Mouse (Mus musculus) frontal cortex, postnatal 10 days (tissue): ENCODE data around the gene Shd.

ENCODE experiments used
- DNase-seq, 2 experiments: peaks; one replicate each; pipeline ENCODE4 v3.0.0; 2022; ENCODE audit warnings: low spot score in 2 of 2, mixed read lengths in 1 of 2

The Shd gene

DNA sequence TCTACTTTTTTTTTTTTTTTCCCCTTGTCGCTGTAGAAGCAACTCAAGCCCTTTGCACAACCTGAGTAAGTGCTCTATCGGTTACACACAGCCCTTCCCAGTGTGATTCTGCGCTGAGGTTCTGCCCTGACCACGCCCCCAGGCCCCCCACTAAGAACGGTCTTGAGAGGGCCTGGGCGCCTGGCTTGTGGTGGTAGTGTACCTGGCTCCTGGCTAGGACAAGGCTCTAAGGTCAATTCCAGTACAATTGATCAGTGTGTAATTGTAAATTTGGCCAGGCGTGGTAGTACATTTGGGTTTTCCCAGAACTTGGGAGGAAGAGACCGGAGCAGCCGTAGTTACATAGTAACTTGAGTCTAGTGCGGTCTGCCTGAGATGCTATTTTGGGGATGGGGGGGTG lies 36.7 kb downstream of the Shd start:
- no peak for DNase-seq

DNA sequence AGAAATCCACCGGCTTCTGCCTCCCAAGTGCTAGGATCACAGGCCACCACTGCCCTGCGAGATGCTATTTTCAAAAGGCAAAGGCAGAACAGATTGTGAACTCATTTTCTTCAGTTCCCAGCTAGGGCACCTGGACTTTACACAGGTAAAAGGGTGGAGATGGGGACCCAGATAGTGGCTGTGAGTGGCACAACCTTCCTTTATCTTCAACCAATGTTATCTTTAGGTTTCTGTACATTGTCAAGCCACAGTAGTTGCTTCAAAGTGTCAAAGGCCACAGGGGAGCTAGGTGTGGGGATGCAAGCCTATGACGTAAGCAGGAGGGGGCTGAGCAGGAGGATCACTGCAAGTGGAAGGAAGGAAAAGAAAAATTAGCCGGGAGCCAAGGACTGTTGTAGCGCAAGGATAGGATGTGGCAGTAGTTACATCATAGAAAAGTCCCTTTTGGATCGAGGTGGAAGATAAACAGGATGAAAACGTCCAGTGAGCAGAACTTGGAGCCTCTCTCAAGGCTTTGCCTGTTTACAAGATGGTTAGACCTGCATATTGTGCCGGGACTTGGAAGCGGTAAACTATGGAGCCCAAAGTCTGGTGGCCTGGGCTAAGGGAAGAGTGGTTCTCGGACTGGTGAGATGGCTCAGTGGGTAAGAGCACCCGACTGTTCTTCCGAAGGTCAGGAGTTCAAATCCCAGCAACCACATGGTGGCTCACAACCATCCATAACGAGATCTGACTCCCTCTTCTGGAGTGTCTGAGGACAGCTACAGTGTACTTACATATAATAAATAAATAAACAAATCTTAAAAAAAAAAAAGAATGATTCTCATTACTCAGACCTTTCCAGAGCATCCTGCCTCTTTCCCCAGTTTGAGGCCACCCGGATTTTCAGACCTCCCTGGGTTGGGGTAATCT lies 37.4 kb downstream of the Shd start:
- no peak for DNase-seq

DNA sequence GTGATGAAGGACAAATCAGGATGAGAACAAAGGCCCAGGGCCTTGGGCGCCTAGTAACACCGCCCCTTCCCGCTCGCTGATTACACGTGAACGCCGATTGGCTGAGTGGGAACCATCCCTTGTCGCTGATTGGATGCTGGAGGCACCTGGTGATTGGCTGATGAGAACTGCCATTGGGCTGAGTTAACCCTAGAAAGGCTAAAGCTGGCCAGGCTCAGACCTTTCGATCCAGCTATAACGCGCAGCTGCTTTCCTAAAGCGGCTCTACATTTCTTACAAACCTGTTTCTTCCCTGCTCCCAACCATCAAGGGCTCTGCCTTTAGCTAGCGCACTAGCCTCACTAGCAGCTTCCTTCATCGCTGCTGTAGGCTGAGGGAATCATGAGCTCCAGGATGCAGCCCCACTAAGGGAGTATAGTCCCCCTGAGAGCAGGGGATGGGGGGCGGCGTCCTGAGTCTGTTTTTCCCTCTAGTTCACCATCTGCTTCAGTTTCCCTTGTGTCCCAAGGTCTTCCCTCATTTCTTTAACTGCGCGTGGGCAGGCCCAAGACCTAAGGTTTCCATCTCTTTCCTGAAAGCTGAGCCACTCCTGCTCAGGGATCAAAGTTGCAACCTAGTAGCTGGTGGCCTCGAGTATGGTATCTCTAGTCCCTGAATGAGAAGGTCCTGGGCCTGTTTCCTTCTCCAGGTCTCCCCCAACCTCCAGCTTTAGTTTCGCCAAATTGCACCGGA lies 38.3 kb downstream of the Shd start:
- DNase-seq: peak; percentile 92 to 94

DNA sequence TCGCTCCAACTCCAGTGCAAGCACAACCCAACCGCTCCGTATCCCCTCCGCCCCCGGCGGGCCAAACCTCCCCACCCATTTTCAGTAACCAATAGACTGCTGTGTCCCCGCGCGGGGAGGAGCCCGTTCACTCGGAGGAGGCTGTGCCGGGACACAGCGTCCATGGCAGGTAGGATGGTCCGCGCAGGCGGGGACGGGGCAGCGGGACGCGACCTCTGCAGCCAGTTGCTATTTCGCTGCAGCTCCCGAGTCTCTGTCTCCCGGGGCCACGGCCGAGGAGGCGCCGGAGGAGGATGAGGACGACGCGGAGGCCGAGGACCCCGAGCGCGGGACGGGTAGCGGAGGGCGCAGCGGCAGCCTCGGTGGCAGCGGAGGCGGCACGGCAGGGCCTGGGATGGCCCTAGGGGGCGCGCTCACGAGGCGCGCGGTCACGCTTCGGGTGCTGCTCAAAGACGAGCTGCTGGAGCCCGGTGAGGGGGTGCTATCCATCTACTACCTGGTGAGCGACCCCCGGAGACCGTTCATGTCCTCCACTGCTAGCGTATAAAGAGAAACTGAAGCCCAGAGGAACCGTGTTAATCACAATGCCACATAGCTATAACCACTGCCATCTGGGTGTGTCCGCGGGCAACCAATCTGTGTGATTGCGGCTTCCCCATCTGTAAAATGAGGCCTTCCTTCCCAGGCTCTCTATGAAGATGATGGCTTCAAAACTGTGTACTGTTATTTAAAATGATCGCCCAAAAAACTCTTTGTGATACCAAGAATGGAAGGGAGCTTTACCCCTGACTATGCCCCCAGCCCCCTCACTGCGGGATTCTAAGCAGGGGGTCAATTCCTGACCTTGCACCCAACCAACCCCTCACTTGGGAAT lies 39.1 kb downstream of the Shd start:
- DNase-seq: peak; percentile 90 to 91

DNA sequence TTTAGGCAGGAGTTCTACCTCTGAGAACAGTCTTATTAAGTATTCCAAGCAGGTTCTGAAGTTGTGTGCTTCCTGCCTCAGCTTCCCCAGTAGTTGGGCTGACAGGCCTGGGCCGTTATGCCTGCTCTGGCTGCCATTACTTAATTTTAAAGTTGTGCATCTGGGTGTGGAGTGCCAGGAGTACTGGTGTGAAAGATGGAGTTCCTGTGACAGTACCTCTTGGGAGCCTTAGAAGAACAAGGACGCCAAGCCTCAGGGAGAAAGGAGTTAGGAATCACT lies 39.6 kb downstream of the Shd start:
- DNase-seq: no peak

DNA sequence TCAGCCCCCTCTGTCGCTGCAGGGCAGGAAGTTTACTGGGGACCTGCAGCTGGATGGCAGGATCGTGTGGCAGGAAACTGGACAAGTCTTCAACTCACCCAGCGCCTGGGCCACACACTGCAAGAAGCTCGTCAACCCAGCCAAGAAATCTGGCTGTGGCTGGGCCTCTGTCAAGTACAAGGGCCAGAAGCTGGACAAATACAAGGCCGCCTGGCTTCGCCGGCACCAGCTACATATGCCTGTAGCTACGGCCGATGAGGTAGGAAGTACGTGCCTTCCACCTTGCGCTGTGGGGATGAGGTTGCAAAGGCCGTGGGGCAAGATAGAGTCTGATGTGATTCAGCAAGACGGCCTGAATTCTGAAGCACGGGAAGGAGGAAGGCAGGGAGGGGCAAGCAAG lies 40.0 kb downstream of the Shd start:
- no peak for DNase-seq

DNA sequence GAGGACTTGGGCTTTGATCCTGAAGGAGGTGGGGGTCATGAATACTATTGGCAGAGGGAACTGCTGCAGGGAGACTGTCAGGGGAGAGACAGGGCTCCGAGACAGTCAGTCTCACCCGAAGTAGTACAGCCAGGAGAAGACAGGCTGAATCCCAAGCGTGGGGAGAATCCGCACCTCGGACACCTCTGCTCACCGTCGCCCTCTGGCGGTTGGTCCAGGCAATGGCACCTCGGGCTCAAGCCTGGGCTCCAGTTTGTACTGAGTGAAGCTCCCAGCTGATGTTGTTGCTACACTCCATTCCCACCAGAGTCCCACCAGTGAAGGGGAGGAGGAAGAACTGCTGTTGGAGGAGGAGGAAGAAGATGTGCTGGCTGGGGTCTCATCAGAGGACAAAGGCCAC lies 40.4 kb downstream of the Shd start:
- DNase-seq: peak in 1 of 2 experiments; percentile 71

DNA sequence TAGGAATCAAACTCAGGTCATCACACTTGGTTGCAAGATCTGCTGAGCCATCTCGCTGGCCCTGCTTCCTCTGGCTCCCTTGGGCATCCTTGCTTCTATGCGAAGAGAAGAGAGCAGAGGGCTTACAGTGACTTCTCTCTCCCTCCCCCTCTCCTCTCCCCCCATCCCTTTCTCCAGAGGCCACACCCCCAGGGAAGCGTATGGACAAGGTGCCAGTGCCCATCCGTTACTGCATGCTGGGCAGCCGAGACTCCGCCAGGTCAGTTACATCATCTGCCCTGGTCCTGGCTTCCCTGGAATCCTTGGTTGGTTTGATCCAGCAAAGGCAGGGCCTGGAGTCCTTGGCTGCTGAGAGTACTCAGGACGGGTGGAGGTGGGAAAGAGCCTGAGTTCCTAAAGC lies 41.2 kb downstream of the Shd start:
- no peak for DNase-seq

DNA sequence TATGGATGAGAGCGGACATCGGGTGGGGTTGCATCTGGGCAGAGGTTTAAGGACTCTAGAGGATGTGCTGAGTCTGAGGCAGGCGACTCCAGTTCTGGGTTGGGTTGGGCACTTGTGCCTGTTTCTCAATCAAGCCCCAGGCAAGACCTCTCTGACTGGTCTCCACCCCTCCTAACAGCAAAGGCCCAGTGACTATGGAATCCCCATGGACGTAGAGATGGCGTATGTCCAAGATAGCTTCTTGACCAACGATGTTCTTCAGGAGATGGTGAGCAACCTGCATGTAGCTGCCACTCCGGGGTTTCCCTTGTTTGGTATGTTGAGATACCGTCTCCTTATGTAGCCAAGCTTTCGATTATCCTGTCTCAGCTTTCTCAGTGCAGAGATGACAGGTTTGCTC lies 45.0 kb downstream of the Shd start:
- no peak for DNase-seq

DNA sequence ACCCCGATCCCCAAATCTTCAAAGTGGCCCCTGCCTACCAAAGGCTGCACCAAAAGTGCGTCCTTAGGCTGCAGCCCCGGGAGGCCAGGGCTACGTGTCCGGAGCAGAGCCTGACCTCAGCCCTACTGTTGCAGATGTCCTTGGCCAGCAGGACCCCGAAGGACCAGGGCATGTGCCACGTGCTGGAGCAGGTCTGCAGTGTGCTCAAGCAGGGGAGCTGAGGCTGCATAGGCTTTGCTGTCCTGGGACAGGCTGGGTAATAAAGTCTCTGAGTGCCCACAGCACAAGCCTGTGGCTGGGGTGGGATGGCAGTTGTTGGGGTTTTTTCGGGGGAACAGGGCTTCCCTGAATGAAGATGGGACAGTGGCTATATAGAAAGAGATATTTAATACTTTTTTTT lies 46.1 kb downstream of the Shd start:
- DNase-seq: no peak

DNA sequence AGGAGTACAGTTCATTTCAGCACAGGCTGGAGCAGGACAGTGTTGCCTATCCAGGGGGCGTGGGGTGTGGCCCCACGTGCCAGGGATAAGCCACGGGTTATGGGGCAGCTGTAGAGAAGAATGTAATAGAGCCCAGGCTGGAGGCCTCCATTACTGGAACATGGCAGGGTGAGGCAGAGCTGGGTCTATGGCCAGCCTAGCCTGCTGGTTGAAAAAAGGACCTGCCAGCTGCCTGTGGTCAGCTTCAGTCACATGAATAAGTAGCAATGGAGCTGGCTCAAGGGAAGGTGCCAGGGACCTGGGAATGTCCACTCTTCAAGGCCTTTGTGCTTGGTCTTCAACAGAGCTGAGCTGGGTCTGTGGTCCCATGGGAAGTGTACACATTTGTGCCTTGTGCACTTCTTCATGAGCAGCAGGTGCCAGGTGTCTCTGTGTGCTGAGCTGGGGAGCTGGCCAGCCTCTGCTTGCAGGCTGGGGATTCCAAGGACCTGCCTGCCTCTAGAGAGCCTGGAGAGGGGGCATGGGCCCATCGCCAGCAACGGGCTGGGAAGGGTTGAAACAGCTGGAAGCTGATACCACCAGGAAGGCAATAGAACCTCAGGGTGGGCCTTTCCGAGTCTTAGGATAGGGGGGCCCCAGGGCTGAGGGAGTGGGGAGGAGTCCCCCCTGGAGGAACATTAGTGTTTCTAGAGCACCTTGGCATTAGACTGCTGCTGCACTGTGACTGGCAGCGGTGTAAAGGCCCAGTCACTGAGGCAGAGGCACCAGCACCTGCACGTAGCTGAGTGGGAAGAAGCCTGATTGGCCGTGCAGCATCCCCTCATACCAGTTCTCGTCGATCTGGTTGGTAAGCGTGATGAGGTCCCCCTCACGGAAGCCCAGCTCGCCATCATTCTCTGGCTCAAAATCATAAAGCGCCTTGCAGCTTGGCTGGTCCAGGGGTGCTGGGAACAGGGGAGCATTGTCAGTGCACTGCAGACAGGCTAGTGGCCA lies 46.8 kb downstream of the Shd start:
- DNase-seq: no peak

DNA sequence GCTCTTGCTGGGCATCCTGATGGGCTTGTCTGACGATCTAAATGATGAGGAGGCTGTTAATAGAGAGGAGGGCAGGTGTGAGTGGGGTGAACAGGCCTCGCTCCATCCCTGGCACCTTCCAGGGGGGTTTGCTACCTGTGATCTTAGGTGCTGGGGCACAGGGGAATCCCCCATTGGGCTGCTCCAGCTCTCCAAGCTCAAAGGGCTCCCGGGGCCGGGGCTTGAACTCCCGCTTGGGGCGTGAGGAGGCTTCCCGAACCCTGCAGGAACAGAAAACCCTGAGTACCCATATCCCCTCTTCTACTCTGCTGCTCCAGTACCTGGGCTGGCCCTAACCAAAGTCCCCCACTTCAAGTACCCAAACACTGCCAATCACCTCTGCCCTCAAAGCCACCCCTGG lies 47.6 kb downstream of the Shd start:
- no peak for DNase-seq

DNA sequence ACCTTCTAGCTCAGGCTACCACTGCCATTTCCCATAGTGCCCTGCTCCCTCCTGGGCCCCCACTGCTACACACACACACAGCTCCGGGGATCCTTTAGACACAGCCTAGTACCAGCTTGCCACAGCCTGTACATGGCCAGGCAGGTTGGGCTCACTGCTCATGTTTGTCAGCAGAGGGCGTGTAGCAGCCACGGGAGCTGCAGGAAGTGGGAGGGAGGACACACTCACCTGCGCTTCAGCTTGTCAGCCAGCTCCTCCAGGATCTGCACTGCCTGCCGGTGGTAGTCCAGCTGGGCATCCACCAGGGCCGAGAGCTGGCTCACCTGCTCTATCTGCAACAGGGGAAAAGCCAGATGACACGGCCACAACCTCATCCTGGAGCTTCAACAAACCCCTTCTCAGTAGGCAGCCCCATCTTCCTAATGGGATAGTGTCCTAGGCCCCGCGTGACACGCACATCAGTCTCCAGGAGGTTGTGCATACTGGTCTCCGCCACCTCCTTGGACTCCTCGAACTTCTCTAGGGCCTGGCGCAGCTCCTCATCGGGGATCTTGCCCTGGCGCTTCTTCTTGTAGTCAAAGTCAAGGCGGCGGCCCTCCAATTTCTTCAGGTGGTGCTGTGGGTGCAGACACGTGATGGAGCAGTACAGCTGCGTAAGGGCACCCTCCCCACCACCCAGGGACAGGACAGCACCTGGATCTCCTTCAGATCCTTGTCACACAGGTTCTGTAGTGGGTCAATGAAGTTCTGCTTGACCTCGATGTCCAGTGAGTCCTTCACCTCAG lies 48.3 kb downstream of the Shd start:
- no peak for DNase-seq

DNA sequence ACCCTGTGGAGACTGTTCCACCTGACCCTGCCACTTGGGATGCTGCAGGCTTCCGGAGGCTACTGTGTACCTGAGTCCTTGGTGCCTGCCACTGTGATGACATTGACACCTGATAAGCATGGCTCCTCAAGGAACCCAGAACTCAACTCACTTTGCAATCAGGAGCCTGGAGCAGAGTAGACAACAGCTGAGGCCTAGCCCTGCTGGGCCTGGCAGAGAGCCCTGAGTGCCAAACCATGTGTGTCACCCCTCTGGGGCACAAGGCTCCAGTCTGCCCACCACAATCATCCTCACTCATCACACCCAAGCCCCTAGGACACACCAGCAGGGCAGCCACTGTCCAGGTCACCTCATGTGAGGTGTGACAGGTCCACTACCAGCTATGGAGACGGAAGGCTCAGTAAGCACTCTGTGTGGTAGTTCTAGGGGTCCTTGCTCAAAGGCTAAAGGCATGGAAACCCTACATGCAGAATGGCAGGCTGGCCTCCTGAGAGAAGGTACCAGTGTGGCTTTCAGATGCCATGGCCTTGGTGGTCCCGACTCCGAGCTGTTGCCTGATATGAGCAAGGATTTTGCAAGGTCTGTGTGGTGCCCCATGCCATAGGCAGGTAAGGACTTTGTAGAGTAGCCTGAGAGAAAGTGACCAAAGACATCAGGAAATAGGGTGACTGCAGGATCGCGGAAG lies 50.3 kb downstream of the Shd start:
- no peak for DNase-seq

DNA sequence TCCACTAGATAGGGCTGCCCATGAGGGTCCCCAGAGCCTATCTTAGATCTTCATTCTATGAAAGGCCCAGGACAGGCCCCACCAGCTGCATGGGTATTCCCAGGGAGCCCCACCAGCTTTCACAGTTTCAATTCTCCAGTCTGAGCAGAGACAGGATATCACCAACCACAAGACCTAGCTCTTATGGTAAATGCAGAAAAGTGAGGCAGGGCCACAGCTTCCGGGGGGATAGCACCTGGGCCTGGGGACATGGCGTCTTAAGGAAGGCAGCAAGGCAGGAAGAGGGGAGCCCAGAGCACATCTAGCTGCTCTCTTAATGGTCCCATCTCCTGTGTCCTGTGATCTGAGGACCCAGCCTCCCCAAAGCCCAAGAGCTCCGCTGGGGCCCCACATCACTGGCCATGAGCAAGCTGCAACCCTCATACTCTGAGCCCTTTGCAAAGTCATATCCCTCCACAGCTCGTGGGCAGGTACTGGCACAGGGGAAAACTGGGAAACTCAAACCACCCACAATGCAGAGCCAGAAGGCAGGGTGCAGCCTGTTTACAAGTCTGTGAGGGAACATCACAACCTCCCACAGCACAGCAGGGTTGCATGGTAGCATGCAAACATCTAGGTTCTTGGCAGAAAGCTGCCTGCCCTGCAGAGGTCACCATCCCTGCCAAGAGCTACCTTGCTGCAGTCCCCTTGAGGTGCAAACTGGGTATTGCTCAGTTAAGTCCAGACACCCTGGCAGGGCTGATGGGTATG lies 51.1 kb downstream of the Shd start:
- no peak for DNase-seq

DNA sequence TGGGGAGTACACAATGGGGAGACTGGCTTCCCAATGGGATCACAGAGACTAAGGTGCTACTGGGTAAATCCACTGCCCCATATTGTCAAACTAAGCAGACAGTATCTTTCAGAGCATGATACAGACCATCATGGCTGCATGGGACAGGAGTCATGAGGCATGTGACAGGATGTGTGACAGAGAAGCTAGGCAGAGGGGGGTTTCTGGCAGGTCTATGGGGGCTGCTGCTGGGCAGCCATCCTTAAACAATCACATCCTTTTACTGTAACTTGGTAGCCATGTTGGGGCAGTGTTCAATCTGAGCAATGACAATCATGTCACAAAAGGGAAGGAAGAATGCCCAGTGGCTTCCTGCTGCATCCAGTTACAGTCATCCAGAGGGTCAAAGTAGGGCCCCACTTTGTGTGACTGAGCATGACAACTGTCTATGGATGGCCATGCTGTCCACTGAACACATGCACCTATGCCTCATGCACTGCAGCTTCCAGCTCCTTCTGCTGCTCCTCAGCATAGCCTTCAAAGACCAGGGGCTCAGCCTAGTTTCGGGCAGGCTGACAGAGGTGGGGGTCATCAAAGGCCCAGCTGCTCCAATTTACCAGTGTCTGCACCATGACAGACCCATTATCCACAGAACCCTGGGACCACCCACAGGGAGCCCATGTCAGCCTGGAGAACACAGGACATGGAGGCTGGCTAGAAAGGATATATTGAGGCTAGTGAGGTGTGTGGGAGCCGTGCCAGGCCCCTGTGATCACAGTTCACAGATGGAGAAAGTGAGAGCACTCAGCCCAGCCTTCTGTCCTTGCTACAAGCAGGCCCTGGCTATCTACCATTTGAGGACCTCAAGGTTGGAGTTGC lies 52.1 kb downstream of the Shd start:
- DNase-seq: no peak

DNA sequence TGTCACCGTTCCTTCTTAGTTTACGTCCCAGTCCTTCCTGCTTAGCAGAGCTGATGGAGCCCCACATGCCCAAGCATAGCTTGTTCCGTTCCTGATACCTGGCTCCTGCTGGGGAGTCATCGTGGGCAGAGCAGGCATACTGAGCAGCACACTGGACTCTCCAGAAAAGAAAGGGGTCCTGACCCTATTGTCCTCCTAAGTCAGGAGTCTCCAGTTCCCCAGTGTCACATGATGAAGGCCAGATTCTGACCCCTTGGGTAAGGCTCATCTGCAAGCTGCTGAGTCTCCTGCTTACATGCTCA lies 52.7 kb downstream of the Shd start:
- no peak for DNase-seq

DNA sequence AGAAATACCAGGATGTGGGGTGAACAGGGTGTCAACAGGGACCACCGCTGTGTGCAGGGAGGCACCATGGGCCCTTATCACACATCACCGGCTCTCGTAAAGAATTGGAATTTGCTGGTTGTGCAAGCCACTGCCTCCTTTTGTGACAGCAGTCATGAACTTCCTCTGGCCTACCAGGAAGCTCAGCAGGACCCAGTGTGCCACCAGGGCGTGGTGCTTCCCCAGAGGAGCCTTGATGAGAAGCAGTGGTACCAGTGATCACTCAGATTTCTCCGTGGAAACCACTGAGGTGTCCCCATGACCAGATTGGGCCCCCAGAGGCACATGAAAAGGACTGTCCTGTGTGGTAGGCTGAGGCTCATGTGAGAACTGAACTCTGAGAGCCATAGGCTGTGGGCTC lies 53.1 kb downstream of the Shd start:
- peak in 1 of 2 experiments; percentile 7 for DNase-seq
